Mouse (Mus musculus): ENCODE data around the gene Cetn3. TPM values are rescaled to one million over a fixed set of nuclear protein-coding genes. Genes with fewer than 3 reads are reported as not detected.

Cetn3 gene
- total and polyA plus RNA-seq, 2 experiments, result 2.3 to 40.1 TPM

GRCm38 (mm10) chr13:81776217-81776616, 6.7 kb upstream of the Cetn3 start:
- Histone ChIP-seq H3K4me1 (ENCODE audit: control insufficient read depth, insufficient read depth, low read length) (no peaks in the 10 kb centered on the region), H3K4me3 (ENCODE audit: insufficient read depth, low read depth, low read length) (no peak overlapping the region), H3K79me2 (ENCODE audit: control insufficient read depth, insufficient read depth, low read length) (no peaks in the 10 kb centered on the region), H3K9ac (ENCODE audit: low read depth, low read length) (no peak overlapping the region), H3K36me3 (ENCODE audit: control insufficient read depth, insufficient read depth, low read length) (no peaks in the 10 kb centered on the region), H3K27ac (replicated peaks; ENCODE audit: insufficient read depth, low read depth, low read length) (no peak overlapping the region), H3K27me3 (ENCODE audit: control insufficient read depth, insufficient read depth, low read length) (no peaks in the 10 kb centered on the region)
- TF ChIP-seq CTCF (IDR thresholded peaks at IDR 0.05; ENCODE audit: low read depth, low read length) (no peak), POLR2A (IDR thresholded peaks at IDR 0.05; ENCODE audit: extremely low read depth, insufficient read depth, low read length) (no peak)
- 78% methylated on average over 3 of the region's 3 CpGs for WGBS
- no peak for DNase-seq (ENCODE audit: extremely low read depth, low read depth, low spot score)

GRCm38 (mm10) chr13:81782475-81782874, 402 bp upstream of the Cetn3 start:
- peak overlapping the region; percentile 75 for H3K9ac ChIP-seq (ENCODE audit: low read depth, low read length)
- 35% methylated on average over 9 of the region's 9 CpGs for WGBS
- H3K36me3 ChIP-seq (ENCODE audit: control insufficient read depth, insufficient read depth, low read length), result peaks cover 4% of the 10 kb centered on the region
- H3K27me3 ChIP-seq (ENCODE audit: control insufficient read depth, insufficient read depth, low read length), result no peaks in the 10 kb centered on the region
- H3K4me1 ChIP-seq (ENCODE audit: control insufficient read depth, insufficient read depth, low read length), result no peaks in the 10 kb centered on the region; the same call in 1 of the 2 replicates
- peak overlapping the region; percentile 80 for H3K4me3 ChIP-seq (ENCODE audit: insufficient read depth, low read depth, low read length)
- no peak for DNase-seq (ENCODE audit: extremely low read depth, low read depth, low spot score)
- TF ChIP-seq CTCF (IDR thresholded peaks at IDR 0.05; ENCODE audit: low read depth, low read length) (no peak), POLR2A (IDR thresholded peaks at IDR 0.05; ENCODE audit: extremely low read depth, insufficient read depth, low read length) (no peak)
- H3K79me2 ChIP-seq (ENCODE audit: control insufficient read depth, insufficient read depth, low read length), result peaks cover 3% of the 10 kb centered on the region; the same call in 1 of the 2 replicates
- H3K27ac ChIP-seq (replicated peaks; ENCODE audit: insufficient read depth, low read depth, low read length), result no peak overlapping the region

- peak; percentile 90 for DNase-seq (ENCODE audit: extremely low read depth, low read depth, low spot score)
- H3K79me2 ChIP-seq (ENCODE audit: control insufficient read depth, insufficient read depth, low read length), result peaks cover 3% of the 10 kb centered on the region; the same call in 1 of the 2 replicates
- H3K36me3 ChIP-seq (ENCODE audit: control insufficient read depth, insufficient read depth, low read length), result peaks cover 11% of the 10 kb centered on the region
- peak overlapping the region; percentile 80 for H3K4me3 ChIP-seq (ENCODE audit: insufficient read depth, low read depth, low read length)
- WGBS, result under 1% methylated on average over 62 of the region's 62 CpGs
- no peaks in the 10 kb centered on the region; the same call in 1 of the 2 replicates for H3K4me1 ChIP-seq (ENCODE audit: control insufficient read depth, insufficient read depth, low read length)
- no peaks in the 10 kb centered on the region for H3K27me3 ChIP-seq (ENCODE audit: control insufficient read depth, insufficient read depth, low read length)
- peak overlapping the region; percentile 91 for H3K27ac ChIP-seq (replicated peaks; ENCODE audit: insufficient read depth, low read depth, low read length)
- no peak for TF ChIP-seq CTCF (IDR thresholded peaks at IDR 0.05; ENCODE audit: low read depth, low read length)
- TF ChIP-seq POLR2A (IDR thresholded peaks at IDR 0.05; ENCODE audit: extremely low read depth, insufficient read depth, low read length), result peak; percentile 60; the same call in 1 of the 2 replicates
- peak overlapping the region; percentile 88 for H3K9ac ChIP-seq (ENCODE audit: low read depth, low read length)
Observed at GRCm38 (mm10) chr13:81783405-81784342, 797 bp downstream of the Cetn3 start.

GRCm38 (mm10) chr13:81785766-81786480, 3.0 kb downstream of the Cetn3 start:
- WGBS, result 81% methylated on average over 11 of the region's 11 CpGs
- Histone ChIP-seq H3K4me1 (ENCODE audit: control insufficient read depth, insufficient read depth, low read length) (no peaks in the 10 kb centered on the region; the same call in 1 of the 2 replicates), H3K27me3 (ENCODE audit: control insufficient read depth, insufficient read depth, low read length) (no peaks in the 10 kb centered on the region)

GRCm38 (mm10) chr13:81790160-81790559, 7.3 kb downstream of the Cetn3 start:
- DNase-seq (ENCODE audit: extremely low read depth, low read depth, low spot score), result no peak
- H3K27ac ChIP-seq (replicated peaks; ENCODE audit: insufficient read depth, low read depth, low read length), result no peak overlapping the region
- no peaks in the 10 kb centered on the region for H3K27me3 ChIP-seq (ENCODE audit: control insufficient read depth, insufficient read depth, low read length)
- H3K4me1 ChIP-seq (ENCODE audit: control insufficient read depth, insufficient read depth, low read length), result no peaks in the 10 kb centered on the region; the same call in 1 of the 2 replicates
- WGBS, result 94% methylated on average over 8 of the region's 8 CpGs
- peaks cover 21% of the 10 kb centered on the region for H3K36me3 ChIP-seq (ENCODE audit: control insufficient read depth, insufficient read depth, low read length)
- H3K4me3 ChIP-seq (ENCODE audit: insufficient read depth, low read depth, low read length), result no peak overlapping the region
- H3K9ac ChIP-seq (ENCODE audit: low read depth, low read length), result no peak overlapping the region
- H3K79me2 ChIP-seq (ENCODE audit: control insufficient read depth, insufficient read depth, low read length), result no peaks in the 10 kb centered on the region; the same call in 1 of the 2 replicates
- TF ChIP-seq CTCF (IDR thresholded peaks at IDR 0.05; ENCODE audit: low read depth, low read length), result no peak
- no peak for TF ChIP-seq POLR2A (IDR thresholded peaks at IDR 0.05; ENCODE audit: extremely low read depth, insufficient read depth, low read length)

More at GRCm38 (mm10) chr13:81785766-81786480, 3.0 kb downstream of the Cetn3 start:
- peaks cover 16% of the 10 kb centered on the region for H3K36me3 ChIP-seq (ENCODE audit: control insufficient read depth, insufficient read depth, low read length)
- TF ChIP-seq POLR2A (IDR thresholded peaks at IDR 0.05; ENCODE audit: extremely low read depth, insufficient read depth, low read length), result no peak
- TF ChIP-seq CTCF (IDR thresholded peaks at IDR 0.05; ENCODE audit: low read depth, low read length), result no peak
- H3K27ac ChIP-seq (replicated peaks; ENCODE audit: insufficient read depth, low read depth, low read length), result no peak overlapping the region
- H3K4me3 ChIP-seq (ENCODE audit: insufficient read depth, low read depth, low read length), result no peak overlapping the region
- H3K9ac ChIP-seq (ENCODE audit: low read depth, low read length), result no peak overlapping the region
- no peak for DNase-seq (ENCODE audit: extremely low read depth, low read depth, low spot score)
- peaks cover 3% of the 10 kb centered on the region; the same call in 1 of the 2 replicates for H3K79me2 ChIP-seq (ENCODE audit: control insufficient read depth, insufficient read depth, low read length)

All from liver, adult 2 months (tissue).